Mouse (Mus musculus): ENCODE data around the gene Lgi1. TPM values are rescaled to one million over a fixed set of nuclear protein-coding genes. Genes with fewer than 3 reads are reported as not detected.

Gene Lgi1
- polyA plus RNA-seq (2017; shearing (Covaris generic)), result under 1 TPM in 1 of 2 experiments, not detected in 1; 0.63 TPM

GRCm38 (mm10) chr19:38264505-38265500 is at the start of gene Lgi1:
Gene Lgi1 (plus strand): TSS chr19:38264536.

GRCm38 (mm10) chr19:38223905-38224684 is 40.2 kb upstream of the Lgi1 start, which contains the start of gene Fra10ac1:
Gene Fra10ac1 (minus strand): TSS chr19:38224156.

Other genes with a start within 250 kb of the Lgi1 start
- under 1 TPM in 1 of 2 experiments, not detected in 1; 0.59 TPM for gene Myof, start 221.0 kb upstream of the Lgi1 start, polyA plus RNA-seq (2017; shearing (Covaris generic))
- gene Cep55, start 209.5 kb upstream of the Lgi1 start, polyA plus RNA-seq (2017; shearing (Covaris generic)), result 1 to 10 TPM; 5.9 to 7.6 TPM
- gene Ffar4, start 167.5 kb upstream of the Lgi1 start, polyA plus RNA-seq (2017; shearing (Covaris generic)), result not detected
- gene Rbp4, start 139.3 kb upstream of the Lgi1 start, polyA plus RNA-seq (2017; shearing (Covaris generic)), result not detected
- gene Pde6c, start 131.8 kb upstream of the Lgi1 start, polyA plus RNA-seq (2017; shearing (Covaris generic)), result under 1 TPM in 1 of 2 experiments, not detected in 1; 0.06 TPM
- 10 to 100 TPM; 27.3 to 37.2 TPM for gene Fra10ac1, start 40.4 kb upstream of the Lgi1 start, polyA plus RNA-seq (2017; shearing (Covaris generic))
- 10 to 100 TPM; 18.5 to 42.2 TPM for gene Slc35g1, start 131.4 kb downstream of the Lgi1 start, polyA plus RNA-seq (2017; shearing (Covaris generic))
- under 1 TPM in 1 of 2 experiments, not detected in 1; 0.50 TPM for gene Plce1, start 216.6 kb downstream of the Lgi1 start, polyA plus RNA-seq (2017; shearing (Covaris generic))